Mouse (Mus musculus): Measurements from ENCODE around the gene Pcca. TPM values are rescaled to one million over a fixed set of nuclear protein-coding genes. Genes with fewer than 3 reads are reported as not detected.
"Not testable (repeated sequence)": the region's sequence is repeated elsewhere in the genome, so short reads cannot be mapped to it uniquely, and the experiment has no call there.

Pcca gene
- polyA plus RNA-seq, 1 experiment from 2014 or later, result 31.5 TPM

DNA sequence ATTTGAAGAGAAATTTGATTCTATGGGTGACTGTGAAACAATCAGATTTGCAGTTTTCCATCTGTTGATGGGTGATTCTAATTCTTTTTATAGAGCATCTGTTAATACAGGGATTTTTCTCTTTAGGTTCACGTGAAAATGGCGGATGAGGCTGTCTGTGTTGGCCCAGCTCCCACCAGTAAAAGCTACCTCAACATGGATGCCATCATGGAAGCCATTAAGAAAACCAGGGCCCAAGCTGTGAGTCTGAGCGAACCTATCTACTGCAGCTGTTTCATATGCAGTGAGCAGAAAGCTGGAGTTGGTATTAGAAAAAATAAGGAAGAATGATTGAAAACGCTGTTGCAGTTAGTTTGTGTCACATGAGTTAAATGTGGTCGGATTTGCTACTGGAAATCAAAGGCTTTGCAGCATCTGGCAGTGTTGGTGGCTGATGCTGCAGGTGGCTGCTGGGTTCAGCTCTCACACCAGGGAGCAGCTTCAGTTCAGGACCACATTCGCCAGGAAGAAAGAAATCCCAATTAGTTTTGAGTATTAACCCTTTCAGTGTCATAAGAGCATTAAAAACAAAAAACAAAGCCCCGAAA is 48.5 kb downstream of the Pcca start:
- ATAC-seq (replicated peaks; ENCODE audit: extremely low read depth, insufficient read depth, low FRiP score), result no peak
- H3K4me1 ChIP-seq (ENCODE audit: control insufficient read depth, insufficient read depth, low read length), result no peaks in the 10 kb centered on the region
- H3K36me3 ChIP-seq (ENCODE audit: control insufficient read depth, insufficient read depth), result no peaks in the 10 kb centered on the region
- 72% methylated on average over 7 of the region's 7 CpGs for WGBS
- H3K27ac ChIP-seq (ENCODE audit: low read length), result no peak overlapping the region
- H3K27me3 ChIP-seq (ENCODE audit: control insufficient read depth, insufficient read depth, low read length), result no peaks in the 10 kb centered on the region
- H3K9ac ChIP-seq (ENCODE audit: low read length), result no peak overlapping the region
- no peak overlapping the region for H3K4me3 ChIP-seq (ENCODE audit: low read length)
- peaks cover 3% of the 10 kb centered on the region; the same call in 1 of the 2 replicates for H3K9me3 ChIP-seq (replicated peaks; ENCODE audit: control insufficient read depth, low read length)
- H3K4me2 ChIP-seq (ENCODE audit: low read depth, low read length), result no peak overlapping the region

DNA sequence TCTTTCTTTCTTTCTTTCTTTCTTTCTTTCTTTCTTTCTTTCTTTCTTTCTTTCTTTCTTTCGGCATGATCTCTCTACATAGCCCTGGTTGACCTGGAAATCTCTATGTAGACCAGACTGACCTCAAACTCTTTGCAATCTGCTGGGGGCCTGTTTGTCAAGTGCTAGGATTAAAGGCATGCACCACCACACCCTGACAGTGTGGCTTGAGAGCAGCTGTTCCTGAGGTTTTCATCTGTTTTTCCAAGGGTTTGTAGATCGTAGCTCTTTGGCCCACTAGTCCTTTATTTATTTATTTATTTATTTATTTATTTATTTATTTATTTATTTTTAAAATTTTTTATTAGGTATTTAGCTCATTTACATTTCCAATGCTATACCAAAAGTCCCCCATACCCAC is 50.0 kb downstream of the Pcca start:
- not testable (repeated sequence) for ATAC-seq (replicated peaks; ENCODE audit: extremely low read depth, insufficient read depth, low FRiP score); H3K36me3 ChIP-seq (ENCODE audit: control insufficient read depth, insufficient read depth); H3K4me1 ChIP-seq (ENCODE audit: control insufficient read depth, insufficient read depth, low read length); H3K9me3 ChIP-seq (replicated peaks; ENCODE audit: control insufficient read depth, low read length); H3K27ac ChIP-seq (ENCODE audit: low read length); H3K9ac ChIP-seq (ENCODE audit: low read length); H3K4me3 ChIP-seq (ENCODE audit: low read length); H3K27me3 ChIP-seq (ENCODE audit: control insufficient read depth, insufficient read depth, low read length); H3K4me2 ChIP-seq (ENCODE audit: low read depth, low read length)
- 95% methylated on average over 2 of the region's 2 CpGs for WGBS

DNA sequence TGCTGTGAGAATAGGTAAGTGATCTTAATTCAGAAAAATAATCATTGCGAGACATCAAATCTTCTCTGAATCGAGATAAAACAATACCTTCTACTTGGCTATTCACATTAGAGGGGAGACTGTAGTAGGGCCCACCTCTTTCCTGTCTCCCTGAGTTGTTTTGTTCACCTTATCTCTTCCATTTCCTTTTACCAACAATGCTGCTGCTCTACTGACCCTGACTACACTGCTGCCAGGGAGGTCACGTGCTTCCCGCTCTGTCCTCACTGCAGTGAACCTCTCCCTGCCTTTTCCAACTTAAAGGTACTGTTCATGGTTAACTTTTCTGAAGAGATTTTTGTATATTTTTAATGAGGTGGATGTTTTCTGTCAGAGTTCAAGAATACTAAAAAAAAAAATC is 52.8 kb downstream of the Pcca start:
- no peaks in the 10 kb centered on the region for H3K36me3 ChIP-seq (ENCODE audit: control insufficient read depth, insufficient read depth)
- no peaks in the 10 kb centered on the region for H3K27me3 ChIP-seq (ENCODE audit: control insufficient read depth, insufficient read depth, low read length)
- no peak overlapping the region for H3K4me3 ChIP-seq (ENCODE audit: low read length)
- 55% methylated on average over 4 of the region's 4 CpGs for WGBS
- H3K4me1 ChIP-seq (ENCODE audit: control insufficient read depth, insufficient read depth, low read length), result no peaks in the 10 kb centered on the region
- no peak overlapping the region; the same call in 1 of the 2 replicates for H3K27ac ChIP-seq (ENCODE audit: low read length)
- ATAC-seq (replicated peaks; ENCODE audit: extremely low read depth, insufficient read depth, low FRiP score), result peak; percentile 55; the same call in 1 of the 2 replicates
- H3K9ac ChIP-seq (ENCODE audit: low read length), result no peak overlapping the region
- H3K9me3 ChIP-seq (replicated peaks; ENCODE audit: control insufficient read depth, low read length), result no peaks in the 10 kb centered on the region
- H3K4me2 ChIP-seq (ENCODE audit: low read depth, low read length), result no peak overlapping the region

DNA sequence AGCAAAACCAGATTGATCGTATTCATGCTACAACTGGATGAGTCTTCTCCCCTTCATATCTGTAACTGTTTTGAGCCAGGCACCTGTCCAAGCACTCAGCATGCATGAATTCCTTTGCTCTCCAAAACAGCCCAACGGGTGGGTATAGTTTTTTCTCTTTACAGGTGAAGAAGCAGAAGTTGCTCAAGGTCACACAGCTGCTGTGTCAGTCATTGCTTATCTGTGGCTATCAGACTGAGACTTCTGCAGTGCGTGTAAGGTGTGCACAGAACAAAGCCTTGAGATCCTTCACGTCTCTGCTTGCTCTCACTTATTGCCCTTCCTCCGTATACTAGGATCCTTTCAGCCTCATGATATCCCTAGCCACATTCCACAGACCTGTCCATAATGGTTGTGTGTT is 63.4 kb downstream of the Pcca start:
- H3K4me1 ChIP-seq (ENCODE audit: control insufficient read depth, insufficient read depth, low read length), result no peaks in the 10 kb centered on the region
- H3K9ac ChIP-seq (ENCODE audit: low read length), result no peak overlapping the region
- H3K27ac ChIP-seq (ENCODE audit: low read length), result no peak overlapping the region
- WGBS, result 65% methylated on average over 5 of the region's 5 CpGs
- H3K4me3 ChIP-seq (ENCODE audit: low read length), result no peak overlapping the region
- no peaks in the 10 kb centered on the region for H3K36me3 ChIP-seq (ENCODE audit: control insufficient read depth, insufficient read depth)
- H3K9me3 ChIP-seq (replicated peaks; ENCODE audit: control insufficient read depth, low read length), result no peaks in the 10 kb centered on the region
- no peak overlapping the region for H3K4me2 ChIP-seq (ENCODE audit: low read depth, low read length)
- no peaks in the 10 kb centered on the region for H3K27me3 ChIP-seq (ENCODE audit: control insufficient read depth, insufficient read depth, low read length)
- ATAC-seq (replicated peaks; ENCODE audit: extremely low read depth, insufficient read depth, low FRiP score), result no peak

DNA sequence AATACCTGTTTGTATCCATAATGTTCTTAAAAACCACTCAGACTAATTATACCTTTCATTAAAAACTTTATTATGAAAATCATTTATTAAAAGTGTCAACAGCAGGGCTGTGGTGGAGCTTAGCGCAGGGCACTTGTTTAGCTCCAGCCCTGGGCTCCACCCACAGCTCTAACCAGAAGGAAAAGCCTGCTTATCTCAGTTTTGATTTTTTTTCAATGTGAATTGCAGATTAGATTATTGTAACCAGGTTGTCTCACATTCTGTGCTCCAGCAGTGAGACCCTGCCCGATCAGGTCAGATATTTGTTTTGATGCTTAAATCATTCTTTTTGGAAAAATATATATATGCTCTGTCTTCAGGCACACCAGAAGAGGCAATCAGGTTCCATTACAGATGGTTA is 64.7 kb downstream of the Pcca start:
- Histone ChIP-seq H3K4me1 (ENCODE audit: control insufficient read depth, insufficient read depth, low read length) (no peaks in the 10 kb centered on the region), H3K27me3 (ENCODE audit: control insufficient read depth, insufficient read depth, low read length) (no peaks in the 10 kb centered on the region), H3K9me3 (replicated peaks; ENCODE audit: control insufficient read depth, low read length) (no peaks in the 10 kb centered on the region), H3K27ac (ENCODE audit: low read length) (no peak overlapping the region), H3K9ac (ENCODE audit: low read length) (no peak overlapping the region), H3K4me3 (ENCODE audit: low read length) (no peak overlapping the region), H3K36me3 (ENCODE audit: control insufficient read depth, insufficient read depth) (no peaks in the 10 kb centered on the region), H3K4me2 (ENCODE audit: low read depth, low read length) (no peak overlapping the region)
- ATAC-seq (replicated peaks; ENCODE audit: extremely low read depth, insufficient read depth, low FRiP score), result no peak
- 75% methylated on average over 2 of the region's 2 CpGs for WGBS

DNA sequence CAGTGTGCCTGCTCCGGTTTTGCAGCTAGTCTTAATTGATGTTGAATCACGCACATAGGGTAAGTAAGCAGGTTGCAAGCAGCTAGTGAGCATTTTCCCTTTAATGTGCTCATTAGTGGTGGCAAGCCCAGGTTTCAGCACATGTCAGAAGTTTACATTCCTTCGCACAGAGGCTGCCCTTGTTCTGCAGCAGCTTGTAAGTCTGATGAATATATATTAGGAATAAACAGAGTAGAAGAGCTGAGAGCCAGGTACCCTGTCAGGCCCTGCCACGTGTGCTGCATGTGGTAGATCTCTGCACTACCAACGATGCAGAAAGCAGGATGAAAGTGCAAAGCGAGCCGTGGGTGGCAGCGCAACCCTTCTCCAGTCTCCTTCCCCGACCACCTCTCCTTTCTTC is 65.7 kb downstream of the Pcca start:
- no peak overlapping the region for H3K4me2 ChIP-seq (ENCODE audit: low read depth, low read length)
- no peaks in the 10 kb centered on the region for H3K9me3 ChIP-seq (replicated peaks; ENCODE audit: control insufficient read depth, low read length)
- no peaks in the 10 kb centered on the region for H3K27me3 ChIP-seq (ENCODE audit: control insufficient read depth, insufficient read depth, low read length)
- H3K9ac ChIP-seq (ENCODE audit: low read length), result no peak overlapping the region
- H3K4me1 ChIP-seq (ENCODE audit: control insufficient read depth, insufficient read depth, low read length), result no peaks in the 10 kb centered on the region
- 73% methylated on average over 9 of the region's 9 CpGs for WGBS
- no peak overlapping the region for H3K4me3 ChIP-seq (ENCODE audit: low read length)
- H3K36me3 ChIP-seq (ENCODE audit: control insufficient read depth, insufficient read depth), result no peaks in the 10 kb centered on the region
- ATAC-seq (replicated peaks; ENCODE audit: extremely low read depth, insufficient read depth, low FRiP score), result no peak
- H3K27ac ChIP-seq (ENCODE audit: low read length), result no peak overlapping the region

DNA sequence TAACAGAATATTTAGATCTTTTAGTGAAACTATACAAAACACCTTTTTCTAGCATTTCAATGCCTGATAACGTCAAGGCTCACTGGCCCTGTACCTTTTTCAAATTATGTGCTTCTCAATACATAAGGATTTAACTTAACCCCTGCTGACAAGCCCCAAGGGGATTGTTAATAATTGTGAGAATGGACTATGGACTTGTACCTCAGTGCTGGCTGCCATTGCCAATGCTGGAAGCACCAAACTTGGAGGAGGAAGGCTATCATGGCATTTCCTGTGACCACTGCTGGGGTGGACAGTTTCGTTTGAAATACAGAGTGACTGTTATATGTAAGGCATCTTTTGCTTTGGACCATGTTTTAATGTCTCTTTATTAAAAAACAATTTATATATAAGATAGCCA is 68.6 kb downstream of the Pcca start:
- WGBS, result 79% methylated on average over 2 of the region's 2 CpGs
- no peak overlapping the region for H3K27ac ChIP-seq (ENCODE audit: low read length)

GRCm38 (mm10) chr14:122606499-122606898 is 72.4 kb downstream of the Pcca start:
- no peak overlapping the region for H3K4me3 ChIP-seq (ENCODE audit: low read length)
- no peak overlapping the region for H3K27ac ChIP-seq (ENCODE audit: low read length)
- no peaks in the 10 kb centered on the region for H3K9me3 ChIP-seq (replicated peaks; ENCODE audit: control insufficient read depth, low read length)
- no peaks in the 10 kb centered on the region for H3K27me3 ChIP-seq (ENCODE audit: control insufficient read depth, insufficient read depth, low read length)
- WGBS, result 89% methylated on average over 1 of the region's 1 CpGs
- H3K4me2 ChIP-seq (ENCODE audit: low read depth, low read length), result no peak overlapping the region
- ATAC-seq (replicated peaks; ENCODE audit: extremely low read depth, insufficient read depth, low FRiP score), result no peak
- H3K9ac ChIP-seq (ENCODE audit: low read length), result no peak overlapping the region
- H3K36me3 ChIP-seq (ENCODE audit: control insufficient read depth, insufficient read depth), result no peaks in the 10 kb centered on the region
- no peaks in the 10 kb centered on the region for H3K4me1 ChIP-seq (ENCODE audit: control insufficient read depth, insufficient read depth, low read length)

More for the DNA sequence above, 68.6 kb downstream of the Pcca start:
- H3K9me3 ChIP-seq (replicated peaks; ENCODE audit: control insufficient read depth, low read length), result no peaks in the 10 kb centered on the region
- no peak overlapping the region for H3K4me2 ChIP-seq (ENCODE audit: low read depth, low read length)
- H3K36me3 ChIP-seq (ENCODE audit: control insufficient read depth, insufficient read depth), result no peaks in the 10 kb centered on the region
- no peaks in the 10 kb centered on the region for H3K4me1 ChIP-seq (ENCODE audit: control insufficient read depth, insufficient read depth, low read length)
- H3K9ac ChIP-seq (ENCODE audit: low read length), result no peak overlapping the region
- no peak overlapping the region for H3K4me3 ChIP-seq (ENCODE audit: low read length)
- no peak for ATAC-seq (replicated peaks; ENCODE audit: extremely low read depth, insufficient read depth, low FRiP score)
- no peaks in the 10 kb centered on the region for H3K27me3 ChIP-seq (ENCODE audit: control insufficient read depth, insufficient read depth, low read length)

GRCm38 (mm10) chr14:122607456-122607855 is 73.3 kb downstream of the Pcca start:
- no peaks in the 10 kb centered on the region for H3K36me3 ChIP-seq (ENCODE audit: control insufficient read depth, insufficient read depth)
- no peak for ATAC-seq (replicated peaks; ENCODE audit: extremely low read depth, insufficient read depth, low FRiP score)
- 81% methylated on average over 4 of the region's 4 CpGs for WGBS

More at GRCm38 (mm10) chr14:122607456-122607855, 73.3 kb downstream of the Pcca start:
- H3K9me3 ChIP-seq (replicated peaks; ENCODE audit: control insufficient read depth, low read length), result no peaks in the 10 kb centered on the region
- no peak overlapping the region for H3K4me2 ChIP-seq (ENCODE audit: low read depth, low read length)
- H3K9ac ChIP-seq (ENCODE audit: low read length), result no peak overlapping the region
- H3K27me3 ChIP-seq (ENCODE audit: control insufficient read depth, insufficient read depth, low read length), result no peaks in the 10 kb centered on the region
- no peak overlapping the region for H3K27ac ChIP-seq (ENCODE audit: low read length)
- H3K4me3 ChIP-seq (ENCODE audit: low read length), result no peak overlapping the region
- H3K4me1 ChIP-seq (ENCODE audit: control insufficient read depth, insufficient read depth, low read length), result no peaks in the 10 kb centered on the region

Measured in heart, embryonic 16.5 days (tissue).